Mouse (Mus musculus) embryo, embryonic 10 days (tissue): ENCODE measurements around the gene Gm11985.

Experiments
- DNase-seq: peaks from one replicate; pipeline ENCODE4 v3.0.0-alpha.2; 2015; ENCODE audit warnings: low spot score

Gm11985 gene

GRCm38 (mm10) chr11:7200393-7200783 lies 12.0 kb upstream of the Gm11985 start:
- DNase-seq = no peak

- DNase-seq = peak; percentile 79
These were observed 11.5 kb upstream of the Gm11985 start for GRCm38 (mm10) chr11:7199736-7200392.

GRCm38 (mm10) chr11:7198481-7199256 lies 10.3 kb upstream of the Gm11985 start:
- DNase-seq = no peak

GRCm38 (mm10) chr11:7198006-7198405 lies 9.6 kb upstream of the Gm11985 start:
- no peak for DNase-seq

- peak; percentile 56 for DNase-seq
These were observed 9.1 kb upstream of the Gm11985 start, which contains the start of gene Igfbp1 for GRCm38 (mm10) chr11:7197491-7197941. Gene Igfbp1 (plus strand): TSS chr11:7197782.

GRCm38 (mm10) chr11:7195312-7195685 lies 6.9 kb upstream of the Gm11985 start:
- DNase-seq = no peak

- DNase-seq = no peak
These were observed 6.3 kb upstream of the Gm11985 start for GRCm38 (mm10) chr11:7194432-7195311.

GRCm38 (mm10) chr11:7193134-7193533 lies 4.8 kb upstream of the Gm11985 start:
- DNase-seq = no peak

GRCm38 (mm10) chr11:7192710-7193109 lies 4.3 kb upstream of the Gm11985 start:
- no peak for DNase-seq

GRCm38 (mm10) chr11:7187472-7187871 lies 897 bp downstream of the Gm11985 start:
- peak; percentile 41 for DNase-seq

GRCm38 (mm10) chr11:7184420-7184819 lies 3.9 kb downstream of the Gm11985 start:
- no peak for DNase-seq

- DNase-seq = peak; percentile 39
These were observed 5.8 kb downstream of the Gm11985 start for GRCm38 (mm10) chr11:7182409-7183042.

- DNase-seq = no peak
These were observed 9.1 kb downstream of the Gm11985 start for GRCm38 (mm10) chr11:7179276-7179675.

- no peak for DNase-seq
These were observed 9.6 kb downstream of the Gm11985 start for GRCm38 (mm10) chr11:7178724-7179123.

- no peak for DNase-seq
These were observed 14.7 kb downstream of the Gm11985 start for GRCm38 (mm10) chr11:7173664-7174063.

- no peak for DNase-seq
These were observed 18.7 kb downstream of the Gm11985 start for GRCm38 (mm10) chr11:7169645-7170044.

GRCm38 (mm10) chr11:7164416-7164815 lies 24.0 kb downstream of the Gm11985 start:
- DNase-seq = no peak

- peak; percentile 74 for DNase-seq
These were observed 26.7 kb downstream of the Gm11985 start for GRCm38 (mm10) chr11:7161502-7162174.

- DNase-seq = peak; percentile 39
These were observed 27.7 kb downstream of the Gm11985 start for GRCm38 (mm10) chr11:7160637-7161101.

GRCm38 (mm10) chr11:7160146-7160545 lies 28.2 kb downstream of the Gm11985 start:
- no peak for DNase-seq

- DNase-seq = no peak
These were observed 30.2 kb downstream of the Gm11985 start for GRCm38 (mm10) chr11:7158196-7158595.
